Mouse (Mus musculus): ENCODE measurements around the gene Klhdc9.
"Not testable (repeated sequence)": the region's sequence is repeated elsewhere in the genome, so short reads cannot be mapped to it uniquely, and the experiment has no call there.

Gene Klhdc9

DNA sequence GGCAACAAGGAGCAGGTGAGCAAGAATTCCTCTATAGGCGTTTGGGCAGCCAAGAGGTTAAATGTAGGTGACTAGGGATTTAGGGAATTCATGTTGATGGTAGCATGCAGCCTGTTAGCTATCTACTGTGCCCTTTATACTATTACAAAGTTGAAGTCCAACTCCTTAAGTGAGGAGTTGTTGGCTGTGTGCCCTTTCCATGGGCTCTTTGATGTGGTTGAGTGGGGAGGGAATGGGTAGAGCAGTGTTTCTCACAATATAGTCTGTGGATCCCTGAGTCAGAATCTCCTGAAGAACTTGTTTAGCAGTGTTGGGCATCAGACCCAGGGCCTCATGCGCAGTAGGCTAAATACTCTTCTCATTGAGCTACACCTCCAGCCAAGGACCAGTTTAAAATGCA, 3.8 kb downstream of the Klhdc9 start:
- no peak for DNase-seq (ENCODE audit: low spot score in 2 of 2)

DNA sequence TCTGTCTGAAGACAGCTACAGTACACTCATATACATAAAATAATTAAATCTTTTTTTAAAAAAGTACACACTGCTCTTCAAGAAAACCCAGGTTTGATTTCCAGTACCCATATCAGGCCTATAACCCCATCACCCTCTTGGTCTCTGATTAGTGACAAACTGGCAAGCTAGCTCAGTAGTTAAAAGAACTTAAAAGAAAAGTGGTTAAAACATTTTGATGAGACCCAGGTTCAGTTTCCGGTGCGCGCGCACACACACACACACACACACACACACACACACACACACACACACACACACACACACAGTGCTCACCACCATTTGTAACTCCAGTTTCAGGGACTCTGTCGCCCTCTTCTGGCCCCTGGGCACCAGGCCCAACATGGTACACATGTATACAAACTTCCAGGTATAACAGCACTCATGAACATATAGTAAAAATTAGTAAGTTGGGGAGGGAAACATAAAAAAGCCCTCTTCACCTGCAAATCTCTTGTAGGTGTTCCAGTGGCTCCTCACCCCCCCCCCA, 4.7 kb downstream of the Klhdc9 start:
- no peak for DNase-seq (ENCODE audit: low spot score in 2 of 2)

DNA sequence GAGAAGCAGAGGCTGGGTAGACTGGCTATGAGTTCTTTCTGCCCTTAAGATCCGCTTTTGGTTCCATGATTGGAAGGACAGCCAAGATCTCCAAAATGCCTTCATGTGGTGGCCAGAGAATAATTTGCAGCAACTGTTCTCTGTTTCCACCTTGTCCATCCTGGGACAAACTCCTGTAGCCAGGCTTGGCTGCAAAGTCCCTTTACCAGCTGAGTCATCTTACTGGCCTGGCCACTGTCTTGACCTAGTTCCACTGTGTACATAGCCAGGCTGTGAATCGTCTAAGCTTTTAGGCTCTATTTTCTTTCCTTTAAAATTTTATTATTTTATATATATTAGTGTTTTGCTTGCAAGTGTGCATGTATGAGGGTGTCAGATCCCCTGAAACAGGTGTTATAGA, 11.4 kb downstream of the Klhdc9 start:
- DNase-seq (ENCODE audit: low spot score in 2 of 2): no peak

DNA sequence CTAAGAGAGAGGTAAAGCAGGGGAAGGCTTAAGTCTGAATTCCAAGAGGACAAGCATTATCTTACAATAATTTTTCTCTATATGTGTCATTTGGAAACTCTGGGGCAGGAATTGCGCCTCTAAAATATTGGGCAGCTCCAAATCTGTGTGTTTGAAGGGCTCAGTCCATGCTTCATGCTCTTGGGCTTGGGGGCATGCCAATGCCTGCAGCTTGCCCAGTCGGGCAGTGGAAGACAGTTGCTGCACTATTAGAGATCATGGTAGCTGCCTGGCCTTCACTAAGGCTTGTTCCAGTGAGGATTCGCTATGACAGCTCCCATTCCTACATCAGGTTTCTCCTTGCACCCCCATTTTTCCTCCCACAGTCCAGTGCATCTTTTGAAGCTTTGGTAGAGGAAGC, 11.9 kb downstream of the Klhdc9 start:
- no peak for DNase-seq (ENCODE audit: low spot score in 2 of 2)

DNA sequence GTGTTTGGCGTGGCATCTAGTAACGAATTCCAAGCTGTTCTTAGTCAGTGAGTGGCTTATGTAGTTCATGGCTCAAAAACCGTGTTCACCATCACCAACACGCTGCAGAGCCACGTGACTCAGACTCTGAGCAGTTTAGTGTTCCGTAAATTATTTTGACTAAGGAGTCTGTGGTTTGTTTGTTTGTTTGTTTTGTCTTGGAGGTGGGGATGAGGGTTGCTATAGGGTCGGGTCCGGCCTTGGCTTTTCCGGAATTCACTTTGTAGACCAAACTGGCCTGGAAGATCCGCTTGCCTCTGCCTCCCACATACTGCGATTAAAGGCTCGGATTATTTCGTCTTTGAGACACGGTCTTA, 14.5 kb downstream of the Klhdc9 start:
- DNase-seq (ENCODE audit: low spot score in 2 of 2): no peak

DNA sequence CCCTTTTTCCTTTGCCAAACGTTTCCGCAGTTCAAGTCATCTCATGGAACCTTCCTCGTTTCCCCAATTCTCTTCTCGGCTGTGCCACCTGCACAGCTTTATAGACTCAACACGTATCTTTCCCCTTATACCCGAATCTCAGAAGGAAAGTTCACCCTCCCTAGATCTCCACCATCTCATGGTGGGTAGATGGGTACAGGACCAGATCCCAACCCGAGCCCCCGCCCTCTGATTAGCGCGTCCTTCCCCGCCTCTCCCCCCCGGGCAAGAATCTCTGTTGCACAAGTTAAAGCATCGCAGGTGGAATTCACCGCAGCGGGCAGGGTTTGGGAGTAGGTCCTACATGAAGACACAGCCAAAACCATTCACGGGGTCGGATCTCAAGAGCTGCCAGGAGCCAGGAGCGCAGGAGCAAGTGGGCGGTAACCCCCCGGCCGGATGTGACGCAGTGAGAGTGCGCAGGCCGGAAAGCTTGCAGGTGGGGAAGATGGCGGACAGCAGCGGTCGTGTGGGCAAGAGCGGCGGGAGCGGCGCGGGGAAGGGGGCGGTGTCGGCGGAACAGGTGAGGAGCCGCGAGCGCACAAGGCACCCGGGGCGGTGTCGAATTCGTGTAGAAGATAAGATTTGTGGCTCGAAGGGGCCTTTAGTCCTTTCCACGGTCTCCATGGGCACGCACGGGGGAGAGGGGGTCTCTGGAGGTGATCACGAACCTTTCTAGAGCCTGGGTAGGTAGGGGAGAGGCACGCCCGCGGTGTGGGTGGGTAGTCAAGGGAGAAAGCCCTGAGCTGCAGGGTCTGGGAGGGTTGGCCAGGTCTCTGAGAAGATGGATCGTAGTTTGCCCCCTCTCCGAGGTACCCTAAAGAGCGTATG, 15.1 kb downstream of the Klhdc9 start, which contains the start of the genes Nit1 and Pfdn2:
TSS of gene Nit1 (minus strand) at position 422 of the 870 bp plus-strand sequence.
TSS of gene Pfdn2 (plus strand) at position 446 of the 870 bp plus-strand sequence.
- peak; percentile 89 to 90 for DNase-seq (ENCODE audit: low spot score in 2 of 2)

DNA sequence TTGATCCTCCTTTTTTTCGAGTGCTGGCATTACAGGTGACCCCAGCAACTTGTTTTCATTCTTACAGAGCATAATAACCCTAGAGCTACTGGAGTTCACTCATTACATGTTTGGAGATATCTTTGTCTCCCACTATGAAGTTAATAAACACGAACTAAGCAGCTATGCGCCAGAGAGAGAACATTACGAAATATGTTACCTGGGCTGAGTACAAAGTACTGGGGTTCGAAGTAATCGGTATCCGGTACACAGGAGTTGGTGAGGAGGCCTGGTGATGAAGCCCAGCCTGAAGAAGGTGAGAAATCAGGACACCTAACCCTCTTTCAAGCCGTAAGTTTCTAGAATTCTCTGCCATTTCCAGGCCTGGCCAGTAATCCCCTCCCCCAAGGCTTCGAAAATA, 15.9 kb downstream of the Klhdc9 start:
- DNase-seq (ENCODE audit: low spot score in 2 of 2): no peak

DNA sequence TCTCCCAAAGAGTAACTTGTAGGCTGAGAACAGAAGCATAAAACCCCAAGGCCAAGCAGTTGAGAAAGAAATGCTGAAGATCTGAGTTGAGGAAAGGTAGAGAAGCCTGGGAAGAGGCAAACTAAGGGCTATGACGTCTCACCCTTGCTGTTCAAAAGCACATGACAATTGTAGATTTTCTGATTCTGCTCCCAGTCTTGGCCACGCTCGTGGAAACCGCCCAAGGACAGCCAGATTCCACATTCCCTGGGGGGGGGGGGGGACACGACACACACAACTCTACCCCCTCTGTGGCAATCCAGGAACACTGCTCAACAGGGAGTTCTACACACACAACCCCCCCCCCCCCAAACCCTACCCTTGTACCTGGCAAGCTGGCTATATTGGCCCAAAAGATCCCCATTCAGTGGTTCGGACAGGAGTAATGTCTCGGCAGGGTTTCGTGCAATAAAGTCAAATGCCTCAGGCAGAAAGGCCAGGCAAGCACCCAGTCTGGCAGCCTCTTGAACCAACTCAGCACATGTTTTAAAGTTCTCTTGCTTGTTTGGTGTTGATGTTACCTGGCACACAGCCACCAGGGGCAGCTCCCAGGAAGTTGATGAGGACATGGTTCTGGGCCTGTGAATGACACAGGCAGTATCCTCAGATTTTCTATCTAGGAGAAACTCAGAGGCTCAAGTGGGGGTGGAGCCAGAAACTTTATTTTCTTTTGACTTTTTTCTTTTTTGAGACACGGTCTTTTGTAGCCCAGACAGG, 16.5 kb downstream of the Klhdc9 start:
- DNase-seq (ENCODE audit: low spot score in 2 of 2): peak in 1 of 2 experiments; percentile 27

DNA sequence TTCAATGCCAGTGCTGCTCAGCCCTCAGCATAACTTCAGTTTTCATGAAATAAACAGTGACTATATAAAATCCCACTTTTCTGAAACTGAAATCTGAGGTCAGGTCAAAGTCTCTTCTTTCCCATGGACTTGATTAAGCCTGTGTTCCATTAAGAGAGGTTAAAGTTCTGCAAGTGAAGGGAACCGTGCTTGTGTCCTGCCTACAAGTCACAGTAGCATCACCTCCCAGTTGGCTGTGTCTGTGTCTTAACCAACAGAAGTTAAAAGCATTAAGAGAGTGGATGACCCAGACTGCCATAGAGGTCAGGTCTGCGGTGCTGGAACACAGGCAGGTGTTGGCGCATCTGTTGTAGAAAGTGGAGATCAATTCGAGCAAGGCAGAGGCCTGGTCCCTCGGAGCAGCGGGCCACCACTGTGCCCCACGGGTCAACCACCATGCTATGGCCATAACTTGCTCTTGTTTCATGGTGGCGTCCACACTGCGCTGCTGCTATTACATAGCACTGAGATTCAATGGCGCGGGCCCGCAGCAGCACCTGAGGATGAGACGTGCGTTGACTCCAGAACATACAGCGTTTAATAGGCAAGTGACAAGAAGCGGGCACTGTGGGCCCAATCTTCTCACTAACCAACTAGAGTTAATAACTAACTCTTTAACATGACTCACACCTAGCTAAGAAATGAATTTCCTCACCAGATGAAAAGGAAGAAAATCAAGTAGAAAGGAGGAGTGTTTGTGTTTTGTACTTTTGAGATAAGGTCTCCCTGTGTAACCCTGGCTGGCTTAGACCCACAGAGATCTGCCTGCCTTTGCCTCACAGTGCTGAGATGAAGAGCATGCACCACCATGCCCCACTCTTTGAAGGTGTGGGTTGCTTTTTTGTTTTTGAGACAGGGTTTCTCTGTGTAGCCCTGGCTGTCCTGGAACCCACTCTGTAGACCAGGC, 18.1 kb downstream of the Klhdc9 start:
- DNase-seq (ENCODE audit: low spot score in 2 of 2): no peak

DNA sequence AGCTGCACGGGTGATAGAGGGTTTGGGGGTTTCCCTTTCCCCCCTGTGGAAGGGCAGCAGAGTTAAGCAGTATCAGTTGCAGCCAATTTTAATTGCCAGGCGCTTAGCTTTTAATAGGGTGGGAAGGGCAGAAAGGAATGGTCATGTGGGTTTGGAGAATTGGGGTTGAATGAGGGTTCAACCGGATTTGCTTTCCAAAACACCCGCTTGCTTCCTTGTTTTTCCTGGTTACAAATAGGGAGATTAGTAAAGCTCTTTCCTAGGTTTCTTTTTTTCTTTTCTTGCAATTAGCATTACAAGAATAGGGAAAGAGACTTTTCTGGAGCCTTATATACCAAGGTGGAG, 30.4 kb downstream of the Klhdc9 start:
- peak in 1 of 2 experiments; percentile 37 for DNase-seq (ENCODE audit: low spot score in 2 of 2)

DNA sequence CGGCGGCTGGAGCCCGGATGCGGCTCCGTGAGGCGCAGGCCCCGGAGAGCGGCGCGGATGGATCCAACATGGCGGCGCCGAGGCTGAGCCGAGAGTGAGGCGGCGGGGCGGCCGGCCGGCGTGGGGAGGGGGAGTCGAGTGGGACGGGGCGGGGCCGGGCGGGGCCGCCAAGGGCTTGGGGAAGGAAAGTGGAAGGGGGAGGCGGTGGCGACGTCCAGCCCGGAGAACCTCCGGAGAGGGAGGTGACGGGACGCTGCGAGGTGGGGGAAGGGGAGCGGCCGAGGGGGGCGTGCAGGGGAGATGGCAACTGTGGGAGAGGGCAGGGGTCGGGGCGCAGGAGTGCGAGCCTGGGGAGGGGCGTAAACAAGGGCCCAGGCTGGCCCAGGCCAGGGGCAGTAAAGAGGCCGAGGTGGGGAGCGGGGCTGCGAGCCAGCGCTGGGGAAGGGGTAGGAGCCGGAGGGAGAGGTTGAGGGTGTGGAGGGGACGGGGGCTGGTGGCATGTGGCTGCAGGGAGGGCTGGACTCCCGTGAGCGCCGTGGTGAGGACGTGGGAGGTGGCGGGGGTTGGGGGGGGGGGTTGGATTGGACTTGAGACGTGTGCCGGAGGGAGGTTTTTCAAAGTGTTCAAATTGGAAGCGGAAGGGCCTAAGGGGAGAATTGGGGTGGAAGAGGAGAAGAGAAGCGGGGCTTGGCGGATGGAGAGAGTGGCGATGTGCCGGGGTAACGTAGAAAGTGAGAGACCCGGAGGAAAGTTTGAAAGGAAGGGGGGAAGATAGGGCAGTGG, 31.0 kb downstream of the Klhdc9 start:
- DNase-seq (ENCODE audit: low spot score in 2 of 2): peak in 1 of 2 experiments; percentile 26

DNA sequence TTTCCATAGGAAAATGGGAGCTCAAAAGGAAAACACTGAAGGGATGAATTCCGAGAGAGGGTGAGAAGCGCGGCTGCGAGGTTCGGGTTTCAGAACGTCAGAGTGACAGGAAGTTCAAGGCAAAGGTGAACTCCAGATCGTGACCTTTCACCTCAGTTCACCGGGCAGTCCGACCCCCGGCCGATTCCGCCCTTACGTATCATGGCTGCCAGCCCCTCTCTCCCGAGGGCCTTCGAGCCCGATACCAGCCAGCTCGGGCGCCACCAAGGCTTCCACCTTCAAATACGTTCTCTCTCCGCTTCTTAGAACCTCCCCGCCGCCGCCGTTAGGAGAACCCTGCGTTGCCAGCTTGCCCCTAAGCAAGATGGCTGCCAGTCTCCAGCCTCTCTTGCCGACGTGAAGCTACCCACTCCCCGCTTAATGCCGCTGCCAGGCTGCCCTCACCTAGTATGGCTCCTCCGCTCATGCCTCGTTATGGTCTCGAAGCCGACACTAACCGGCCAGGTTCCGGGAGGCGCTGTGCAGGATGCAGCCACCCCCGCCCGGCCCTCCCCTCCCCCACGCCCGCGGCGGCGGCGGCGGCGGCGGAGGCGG, 31.7 kb downstream of the Klhdc9 start, which contains the start of gene Dedd:
TSS of gene Dedd (plus strand) at position 307 of the 594 bp plus-strand sequence.
- peak; percentile 95 for DNase-seq (ENCODE audit: low spot score in 2 of 2)

DNA sequence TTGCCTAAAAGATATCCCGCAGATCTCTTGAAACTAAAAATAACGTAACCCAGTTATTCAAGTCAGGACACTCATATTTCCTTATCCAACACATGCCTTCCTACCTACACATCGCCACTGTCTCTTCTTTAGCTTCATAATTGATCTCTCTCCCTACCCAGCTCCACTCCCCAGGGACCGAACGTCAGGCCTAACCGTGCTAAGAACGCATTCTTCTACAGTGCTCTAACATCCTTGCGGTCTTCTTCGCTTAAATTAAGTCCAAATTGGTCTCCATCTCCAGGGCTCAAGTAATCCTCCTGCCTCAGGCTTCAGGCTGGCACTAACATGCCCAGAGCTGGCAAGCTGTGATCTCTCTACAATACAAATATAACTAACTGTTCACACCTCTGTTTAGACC, 32.4 kb downstream of the Klhdc9 start:
- DNase-seq (ENCODE audit: low spot score in 2 of 2): no peak

DNA sequence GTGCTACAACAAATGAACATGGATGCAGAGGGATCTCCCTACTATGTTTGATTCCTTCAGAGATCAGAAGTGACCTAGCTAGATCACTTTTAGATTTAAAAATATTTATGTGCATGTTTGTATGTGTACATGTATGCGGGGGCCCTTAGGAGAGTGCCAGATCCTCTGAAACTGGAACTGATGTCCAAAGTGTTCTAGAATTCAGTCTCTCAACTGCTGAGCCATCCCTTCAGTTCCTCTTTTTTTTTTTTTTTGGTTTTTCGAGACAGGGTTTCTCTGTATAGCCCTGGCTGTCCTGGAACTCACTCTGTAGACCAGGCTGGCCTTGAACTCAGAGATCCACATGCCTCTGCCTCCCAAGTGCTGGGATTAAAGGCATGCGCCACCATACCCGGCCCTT, 34.0 kb downstream of the Klhdc9 start:
- not testable (repeated sequence) for DNase-seq (ENCODE audit: low spot score in 2 of 2)

DNA sequence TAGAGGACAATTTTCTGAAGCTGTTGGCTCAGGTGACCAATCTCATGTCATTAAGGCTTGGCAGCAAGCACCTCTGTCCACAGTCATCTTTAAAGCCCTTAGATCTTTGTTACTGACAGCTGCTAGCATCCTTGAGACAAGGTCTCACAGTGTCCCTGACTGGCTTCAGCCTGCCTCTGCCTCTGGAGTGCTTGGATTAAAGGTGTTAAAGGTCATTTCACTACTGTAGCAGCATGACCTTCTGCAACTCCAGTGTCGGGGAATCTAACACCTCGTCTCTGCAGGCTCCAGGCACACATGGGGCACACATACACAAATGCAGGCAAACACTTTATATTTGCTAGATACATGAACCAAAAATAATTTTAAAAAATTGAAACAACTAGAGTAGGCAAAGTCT, 35.0 kb downstream of the Klhdc9 start:
- no peak for DNase-seq (ENCODE audit: low spot score in 2 of 2)

DNA sequence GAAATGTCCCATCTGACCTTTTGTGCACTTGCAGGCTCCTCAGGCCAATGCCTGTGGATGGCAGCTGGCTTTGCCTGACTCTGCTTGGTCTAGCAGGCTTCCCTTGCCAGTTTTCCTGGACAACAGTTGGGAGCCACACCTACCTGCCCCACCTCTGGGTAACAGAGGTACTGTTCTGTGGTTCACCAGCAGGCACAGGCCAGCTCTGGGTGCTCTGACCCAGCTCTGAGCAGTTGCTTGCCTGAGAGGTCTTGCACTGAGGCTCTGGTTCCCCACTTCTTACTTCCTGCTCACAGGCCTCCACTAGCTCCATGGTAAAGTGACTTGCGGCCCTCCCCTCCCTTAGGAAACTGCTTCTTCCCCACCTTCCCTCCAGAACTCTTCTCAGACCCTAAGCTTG, 38.6 kb downstream of the Klhdc9 start:
- no peak for DNase-seq (ENCODE audit: low spot score in 2 of 2)

DNA sequence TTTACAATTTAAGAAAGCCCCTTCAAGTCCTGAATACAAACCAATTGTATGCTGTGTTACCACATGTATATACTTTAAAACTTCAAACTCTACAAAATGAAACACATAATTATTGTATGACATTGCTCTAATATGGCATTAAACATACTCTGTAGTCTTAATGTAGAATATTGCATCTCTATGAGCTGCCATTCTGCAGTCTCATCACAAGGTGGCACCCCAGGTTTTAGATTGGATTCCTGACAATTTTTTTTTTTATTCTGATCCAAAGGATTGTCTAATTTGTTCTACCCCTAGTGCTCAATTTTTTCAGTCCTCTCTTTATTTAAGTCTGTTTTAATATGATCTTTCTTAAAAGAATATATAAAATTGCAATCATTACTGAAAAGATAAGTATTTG, 39.2 kb downstream of the Klhdc9 start:
- DNase-seq (ENCODE audit: low spot score in 2 of 2): no peak

DNA sequence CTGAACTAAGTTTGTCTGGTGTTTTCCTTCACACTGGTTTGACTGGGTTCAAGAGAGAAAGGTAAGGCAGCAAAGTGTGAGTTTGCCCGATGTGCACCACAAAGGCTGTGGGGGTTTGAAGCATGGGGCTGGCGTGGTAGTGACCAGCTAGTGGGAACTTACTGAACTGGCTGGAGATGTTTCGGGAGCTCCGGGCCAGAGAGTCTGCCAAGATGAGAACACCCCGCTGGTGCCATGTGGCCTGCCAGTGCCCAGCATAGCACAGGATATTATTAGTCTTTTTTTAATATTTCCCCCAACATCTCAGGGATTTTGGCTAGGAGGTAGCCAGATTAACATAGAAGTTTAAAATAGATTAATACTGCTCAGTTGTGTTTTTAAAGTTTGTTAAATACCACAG, 40.4 kb downstream of the Klhdc9 start:
- DNase-seq (ENCODE audit: low spot score in 2 of 2): no peak

DNA sequence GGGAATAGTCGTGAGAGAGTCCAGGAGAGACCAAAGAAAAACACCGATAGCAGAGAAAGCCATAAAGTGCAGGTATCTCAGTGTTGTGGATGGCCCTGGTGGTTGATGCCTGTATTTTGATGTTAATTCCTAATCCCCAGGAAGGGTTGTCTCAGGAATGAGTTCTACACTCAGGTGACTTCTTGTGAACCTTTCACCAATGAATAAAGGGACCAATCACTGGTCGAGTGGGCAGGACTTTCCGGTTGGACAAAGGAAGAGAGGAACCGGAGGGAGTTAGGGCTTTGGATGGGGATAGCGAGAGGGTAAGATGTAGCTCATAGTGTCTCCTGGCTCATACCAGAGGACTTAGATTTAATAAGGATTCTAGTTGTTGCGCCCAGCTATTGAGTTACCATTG, 40.9 kb downstream of the Klhdc9 start:
- DNase-seq (ENCODE audit: low spot score in 2 of 2): no peak

DNA sequence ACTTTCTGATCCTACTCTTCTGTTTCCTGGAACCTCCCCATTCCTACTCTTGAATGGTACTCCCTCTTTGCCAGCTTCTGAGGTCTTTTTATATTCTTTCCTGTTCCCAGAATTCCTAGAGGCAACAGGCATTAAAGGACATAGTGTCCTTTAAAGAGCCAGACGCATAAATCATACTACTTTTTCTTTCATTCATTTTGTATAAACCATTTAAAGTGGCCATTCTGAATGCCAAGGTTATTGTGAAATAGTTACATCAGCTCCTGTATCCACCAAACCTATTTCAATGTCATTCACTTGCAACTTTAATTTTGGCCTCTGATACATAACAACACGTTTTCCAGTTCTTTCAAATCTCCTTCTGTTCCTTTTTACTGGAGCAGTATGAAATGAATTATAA, 51.3 kb downstream of the Klhdc9 start:
- DNase-seq (ENCODE audit: low spot score in 2 of 2): no peak

All from heart, adult 9 months (tissue).